Mouse (Mus musculus) v-Abl transformed pro-B cells (cell line): ENCODE results near the gene Chmp5.

Experiments used
- in situ Hi-C, 2 experiments: fragments of 400-800 bp; cut with MboI; formaldehyde crosslinking; loops; one replicate each; pipeline ENCODE4 v1.15.1; 2025; ENCODE audit not compliant: unreplicated experiment in 2 of 2

Chmp5 gene

DNA sequence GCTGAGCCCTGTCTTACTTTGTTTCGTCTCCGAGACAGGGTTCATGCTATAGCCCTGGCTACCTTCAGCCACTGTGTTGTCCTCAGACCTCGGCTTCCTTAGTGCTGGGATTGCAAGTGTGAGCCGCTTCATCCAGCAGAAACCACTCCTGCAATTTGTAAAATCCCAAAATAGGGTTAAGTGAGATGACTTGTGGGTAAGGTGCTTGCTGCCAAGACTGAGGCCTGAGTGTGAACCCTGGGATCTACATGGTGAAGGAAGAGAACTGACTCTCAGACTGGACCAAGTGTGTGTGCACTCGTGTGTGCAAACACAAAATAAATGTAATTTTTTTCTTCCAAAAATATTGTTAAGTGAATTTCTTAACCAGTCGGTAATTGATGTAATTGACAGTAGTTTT is 41.4 kb downstream of the Chmp5 start:
- in situ Hi-C loops, result loop anchor here in 1 of 2 experiments (10.0 kb wide), 1 partner anchor 1995 kb away; no protein-coding TSS in a partner anchor

- in situ Hi-C loops, result loop anchor here in 1 of 2 experiments (10.0 kb wide), 1 partner anchor 1988 kb away; no protein-coding TSS in a partner anchor
Measured at GRCm38 (mm10) chr4:40996302-40996701, 48.1 kb downstream of the Chmp5 start.

- in situ Hi-C loops, result loop anchor here in 1 of 2 experiments (10.0 kb wide), 1 partner anchor 1987 kb away; no protein-coding TSS in a partner anchor
Measured at GRCm38 (mm10) chr4:40997916-40998315, 49.7 kb downstream of the Chmp5 start.

- in situ Hi-C loops, result no loop called here
Measured at GRCm38 (mm10) chr4:41000271-41000670, 52.1 kb downstream of the Chmp5 start.

GRCm38 (mm10) chr4:41000842-41001639 is 52.8 kb downstream of the Chmp5 start:
- in situ Hi-C loops, result no loop called here

- in situ Hi-C loops, result no loop called here
Measured at GRCm38 (mm10) chr4:41013351-41013750, 65.1 kb downstream of the Chmp5 start.
